Mouse (Mus musculus): ENCODE measurements at regions not wholly inside any gene's neighbourhood (a gene's known extent, or its start where the extent isn't known, plus 50 kb on each side); places are given as distances from the start of the nearest gene placed in this dataset.

- H3K9me3 ChIP-seq (replicated peaks): no peaks in the 10 kb centered on the region
- H3K27me3 ChIP-seq (replicated peaks): no peaks in the 10 kb centered on the region
- H3K36me3 ChIP-seq: no peaks in the 10 kb centered on the region
- 56% methylated on average over 2 of the region's 2 CpGs for WGBS (ENCODE audit: insufficient replicate concordance)
- no peak overlapping the region for H3K27ac ChIP-seq
- no peak overlapping the region for H3K4me3 ChIP-seq
- no peaks in the 10 kb centered on the region for H3K4me1 ChIP-seq
- ATAC-seq: no peak
- H3K9ac ChIP-seq: no peak overlapping the region
- no peak overlapping the region for H3K4me2 ChIP-seq
Measured at GRCm38 (mm10) chr7:135942826-135943225, 226.7 kb upstream of the Mki67 start.

GRCm38 (mm10) chr7:135946071-135946646 is 230.0 kb upstream of the Mki67 start:
- Histone ChIP-seq H3K4me1 (no peaks in the 10 kb centered on the region), H3K9me3 (replicated peaks) (no peaks in the 10 kb centered on the region), H3K36me3 (no peaks in the 10 kb centered on the region), H3K4me2 (no peak overlapping the region), H3K27ac (no peak overlapping the region), H3K9ac (no peak overlapping the region), H3K4me3 (no peak overlapping the region), H3K27me3 (replicated peaks) (no peaks in the 10 kb centered on the region)
- WGBS (ENCODE audit: insufficient replicate concordance): 62% methylated on average over 5 of the region's 5 CpGs
- no peak for ATAC-seq

- no peak overlapping the region for H3K27ac ChIP-seq
- no peak overlapping the region for H3K9ac ChIP-seq
- H3K9me3 ChIP-seq (replicated peaks): no peaks in the 10 kb centered on the region
- H3K4me2 ChIP-seq: no peak overlapping the region
- no peaks in the 10 kb centered on the region for H3K4me1 ChIP-seq
- no peak overlapping the region for H3K4me3 ChIP-seq
- ATAC-seq: no peak
- no peaks in the 10 kb centered on the region for H3K36me3 ChIP-seq
- 71% methylated on average over 8 of the region's 8 CpGs for WGBS (ENCODE audit: insufficient replicate concordance)
- no peaks in the 10 kb centered on the region for H3K27me3 ChIP-seq (replicated peaks)
Measured at GRCm38 (mm10) chr7:135961026-135961425, 244.9 kb upstream of the Mki67 start.

GRCm38 (mm10) chr7:135965528-135965927 is 249.4 kb upstream of the Mki67 start:
- Histone ChIP-seq H3K4me3 (no peak overlapping the region), H3K27ac (no peak overlapping the region), H3K27me3 (replicated peaks) (no peaks in the 10 kb centered on the region), H3K4me2 (no peak overlapping the region), H3K4me1 (no peaks in the 10 kb centered on the region), H3K36me3 (no peaks in the 10 kb centered on the region), H3K9ac (no peak overlapping the region), H3K9me3 (replicated peaks) (no peaks in the 10 kb centered on the region)
- no peak for ATAC-seq
- 63% methylated on average over 6 of the region's 6 CpGs for WGBS (ENCODE audit: insufficient replicate concordance)

GRCm38 (mm10) chr7:135966231-135966630 is 250.1 kb upstream of the Mki67 start:
- no peak overlapping the region for H3K4me2 ChIP-seq
- H3K27ac ChIP-seq: no peak overlapping the region
- no peaks in the 10 kb centered on the region for H3K36me3 ChIP-seq
- ATAC-seq: no peak
- H3K9ac ChIP-seq: no peak overlapping the region
- no peaks in the 10 kb centered on the region for H3K4me1 ChIP-seq
- no peak overlapping the region for H3K4me3 ChIP-seq
- no peaks in the 10 kb centered on the region for H3K27me3 ChIP-seq (replicated peaks)
- WGBS (ENCODE audit: insufficient replicate concordance): 37% methylated on average over 4 of the region's 4 CpGs
- H3K9me3 ChIP-seq (replicated peaks): no peaks in the 10 kb centered on the region

- Histone ChIP-seq H3K27me3 (replicated peaks) (no peaks in the 10 kb centered on the region), H3K4me1 (no peaks in the 10 kb centered on the region), H3K27ac (no peak overlapping the region), H3K9me3 (replicated peaks) (no peaks in the 10 kb centered on the region), H3K36me3 (no peaks in the 10 kb centered on the region), H3K9ac (no peak overlapping the region), H3K4me3 (no peak overlapping the region), H3K4me2 (no peak overlapping the region)
- WGBS (ENCODE audit: insufficient replicate concordance): 51% methylated on average over 8 of the region's 8 CpGs
- ATAC-seq: no peak
Measured at GRCm38 (mm10) chr7:135968638-135969037, 252.5 kb upstream of the Mki67 start.

GRCm38 (mm10) chr7:135986021-135986420 is 269.9 kb upstream of the Mki67 start:
- no peak for ATAC-seq
- H3K9me3 ChIP-seq (replicated peaks): no peaks in the 10 kb centered on the region
- 46% methylated on average over 6 of the region's 6 CpGs for WGBS (ENCODE audit: insufficient replicate concordance)

GRCm38 (mm10) chr7:135990321-135990720 is 274.2 kb upstream of the Mki67 start:
- no peak overlapping the region for H3K9ac ChIP-seq
- no peak overlapping the region for H3K4me3 ChIP-seq
- ATAC-seq: no peak
- no peaks in the 10 kb centered on the region for H3K4me1 ChIP-seq
- no peaks in the 10 kb centered on the region; the same call in 1 of the 2 replicates for H3K27me3 ChIP-seq (replicated peaks)
- no peak overlapping the region for H3K4me2 ChIP-seq
- H3K9me3 ChIP-seq (replicated peaks): no peaks in the 10 kb centered on the region
- 63% methylated on average over 6 of the region's 6 CpGs for WGBS (ENCODE audit: insufficient replicate concordance)
- H3K36me3 ChIP-seq: no peaks in the 10 kb centered on the region
- H3K27ac ChIP-seq: no peak overlapping the region

More at GRCm38 (mm10) chr7:135986021-135986420, 269.9 kb upstream of the Mki67 start:
- Histone ChIP-seq H3K36me3 (no peaks in the 10 kb centered on the region), H3K27me3 (replicated peaks) (no peaks in the 10 kb centered on the region), H3K4me3 (no peak overlapping the region), H3K4me2 (no peak overlapping the region), H3K4me1 (no peaks in the 10 kb centered on the region), H3K9ac (no peak overlapping the region), H3K27ac (no peak overlapping the region)

- WGBS (ENCODE audit: insufficient replicate concordance): 66% methylated on average over 10 of the region's 10 CpGs
- no peaks in the 10 kb centered on the region for H3K4me1 ChIP-seq
- no peaks in the 10 kb centered on the region; the same call in 1 of the 2 replicates for H3K27me3 ChIP-seq (replicated peaks)
- H3K4me2 ChIP-seq: no peak overlapping the region
- H3K36me3 ChIP-seq: no peaks in the 10 kb centered on the region
- no peak overlapping the region for H3K4me3 ChIP-seq
- no peak overlapping the region for H3K9ac ChIP-seq
- no peak overlapping the region for H3K27ac ChIP-seq
- no peaks in the 10 kb centered on the region for H3K9me3 ChIP-seq (replicated peaks)
- ATAC-seq: no peak
Measured at GRCm38 (mm10) chr7:135996896-135997295, 280.7 kb upstream of the Mki67 start.

- WGBS (ENCODE audit: insufficient replicate concordance): 49% methylated on average over 3 of the region's 3 CpGs
- Histone ChIP-seq H3K4me2 (no peak overlapping the region), H3K4me1 (no peaks in the 10 kb centered on the region), H3K9ac (no peak overlapping the region), H3K4me3 (no peak overlapping the region), H3K27ac (no peak overlapping the region), H3K36me3 (no peaks in the 10 kb centered on the region), H3K9me3 (replicated peaks) (no peaks in the 10 kb centered on the region), H3K27me3 (replicated peaks) (no peaks in the 10 kb centered on the region)
- no peak for ATAC-seq
Measured at GRCm38 (mm10) chr7:135997640-135998039, 281.5 kb upstream of the Mki67 start.

GRCm38 (mm10) chr7:136002382-136002781 is 286.2 kb upstream of the Mki67 start:
- Histone ChIP-seq H3K4me1 (no peaks in the 10 kb centered on the region), H3K9ac (no peak overlapping the region), H3K27ac (no peak overlapping the region), H3K9me3 (replicated peaks) (no peaks in the 10 kb centered on the region), H3K36me3 (no peaks in the 10 kb centered on the region), H3K4me3 (no peak overlapping the region), H3K4me2 (no peak overlapping the region), H3K27me3 (replicated peaks) (peaks cover 1% of the 10 kb centered on the region; the same call in 1 of the 2 replicates)
- 72% methylated on average over 8 of the region's 8 CpGs for WGBS (ENCODE audit: insufficient replicate concordance)
- no peak for ATAC-seq

- ATAC-seq: no peak
- no peak overlapping the region for H3K4me2 ChIP-seq
- no peaks in the 10 kb centered on the region for H3K9me3 ChIP-seq (replicated peaks)
- WGBS (ENCODE audit: insufficient replicate concordance): 77% methylated on average over 2 of the region's 2 CpGs
- no peaks in the 10 kb centered on the region for H3K36me3 ChIP-seq
- no peak overlapping the region for H3K4me3 ChIP-seq
- peaks cover 10% of the 10 kb centered on the region for H3K27me3 ChIP-seq (replicated peaks)
- no peaks in the 10 kb centered on the region for H3K4me1 ChIP-seq
- H3K27ac ChIP-seq: no peak overlapping the region
- H3K9ac ChIP-seq: no peak overlapping the region
Measured at GRCm38 (mm10) chr7:136003291-136003690, 287.1 kb upstream of the Mki67 start.

GRCm38 (mm10) chr7:136007796-136008455 is 291.8 kb upstream of the Mki67 start:
- H3K36me3 ChIP-seq: no peaks in the 10 kb centered on the region
- no peak overlapping the region for H3K4me3 ChIP-seq
- H3K4me1 ChIP-seq: no peaks in the 10 kb centered on the region
- WGBS (ENCODE audit: insufficient replicate concordance): 39% methylated on average over 23 of the region's 23 CpGs
- no peak overlapping the region for H3K9ac ChIP-seq
- no peak overlapping the region for H3K27ac ChIP-seq
- H3K4me2 ChIP-seq: no peak overlapping the region
- H3K9me3 ChIP-seq (replicated peaks): no peaks in the 10 kb centered on the region
- peaks cover 23% of the 10 kb centered on the region for H3K27me3 ChIP-seq (replicated peaks)
- ATAC-seq: no peak

Data from liver, embryonic 12.5 days (tissue).